Mouse (Mus musculus): ENCODE data around the gene Pramel7.
"Not testable (repeated sequence)": the region's sequence is repeated elsewhere in the genome, so short reads cannot be mapped to it uniquely, and the experiment has no call there.

Gene Pramel7

GRCm38 (mm10) chr2:87496993-87497392, at the start of gene Pramel7:
TSS of gene Pramel7 (minus strand) at chr2:87497093.
- not testable (repeated sequence) for DNase-seq (ENCODE audit: low spot score in 2 of 2)

GRCm38 (mm10) chr2:87545442-87545841, 48.5 kb upstream of the Pramel7 start, which contains the start of gene Olfr1128:
TSS of gene Olfr1128 (minus strand) at chr2:87545542.
- no peak for DNase-seq (ENCODE audit: low spot score in 2 of 2)

- DNase-seq (ENCODE audit: low spot score in 2 of 2) = no peak
Observed at GRCm38 (mm10) chr2:87534826-87535225, 37.9 kb upstream of the Pramel7 start.

- no peak for DNase-seq (ENCODE audit: low spot score in 2 of 2)
Observed at GRCm38 (mm10) chr2:87531496-87531895, 34.6 kb upstream of the Pramel7 start, which contains the start of gene Olfr153. TSS of gene Olfr153 (plus strand) at chr2:87531796.

GRCm38 (mm10) chr2:87525899-87526616, 29.2 kb upstream of the Pramel7 start:
- DNase-seq (ENCODE audit: low spot score in 2 of 2) = not testable (repeated sequence)

- no peak for DNase-seq (ENCODE audit: low spot score in 2 of 2)
Observed at GRCm38 (mm10) chr2:87520651-87521050, 23.8 kb upstream of the Pramel7 start.

GRCm38 (mm10) chr2:87516581-87516980, 19.7 kb upstream of the Pramel7 start:
- DNase-seq (ENCODE audit: low spot score in 2 of 2) = no peak

- DNase-seq (ENCODE audit: low spot score in 2 of 2) = no peak
Observed at GRCm38 (mm10) chr2:87515457-87516060, 18.7 kb upstream of the Pramel7 start.

- DNase-seq (ENCODE audit: low spot score in 2 of 2) = no peak
Observed at GRCm38 (mm10) chr2:87515046-87515445, 18.2 kb upstream of the Pramel7 start.

- DNase-seq (ENCODE audit: low spot score in 2 of 2) = no peak
Observed at GRCm38 (mm10) chr2:87506265-87506664, 9.4 kb upstream of the Pramel7 start, which contains the start of gene Pramel6. TSS of gene Pramel6 (plus strand) at chr2:87506565.

- no peak for DNase-seq (ENCODE audit: low spot score in 2 of 2)
Observed at GRCm38 (mm10) chr2:87482276-87482675, 14.6 kb downstream of the Pramel7 start.

GRCm38 (mm10) chr2:87481158-87481557, 15.7 kb downstream of the Pramel7 start:
- no peak for DNase-seq (ENCODE audit: low spot score in 2 of 2)

- DNase-seq (ENCODE audit: low spot score in 2 of 2) = no peak
Observed at GRCm38 (mm10) chr2:87480207-87480606, 16.7 kb downstream of the Pramel7 start.

GRCm38 (mm10) chr2:87461769-87462168, 35.1 kb downstream of the Pramel7 start:
- DNase-seq (ENCODE audit: low spot score in 2 of 2) = no peak

- no peak for DNase-seq (ENCODE audit: low spot score in 2 of 2)
Observed at GRCm38 (mm10) chr2:87453662-87454061, 43.2 kb downstream of the Pramel7 start, which contains the start of gene Olfr1126. TSS of gene Olfr1126 (plus strand) at chr2:87453962.
